Mouse (Mus musculus) CD8-positive naive resting alpha-beta T cell, adult 57 days (primary cell): ENCODE measurements around the gene Gm8251. TPM values are rescaled to one million over a fixed set of nuclear protein-coding genes. Genes with fewer than 3 reads are reported as not detected.

ENCODE experiments used
- total RNA-seq: library from RNA; stranded (reverse); gene quantifications from one replicate; pipeline ENCODE4 v1.2.4, GENCODE M21; 2023

Gm8251 gene
- total RNA-seq: 0.28 TPM

GRCm38 (mm10) chr1:44061836-44062235, at the start of gene Gm8251:
Gm8251 (minus strand) TSS chr1:44061936.

GRCm38 (mm10) chr1:44102259-44102717, 40.6 kb upstream of the Gm8251 start, which contains the start of gene Tex30:
Tex30 (minus strand) TSS chr1:44102441.

GRCm38 (mm10) chr1:44019934-44020333, 41.8 kb downstream of the Gm8251 start, which contains the start of gene Mettl21c:
Mettl21c (minus strand) TSS chr1:44020034.

Other genes starting within 250 kb of the Gm8251 start
- 10.7 TPM for gene Uxs1, start 234.1 kb downstream of the Gm8251 start, total RNA-seq
- 109 TPM for gene Tpp2, start 128.3 kb downstream of the Gm8251 start, total RNA-seq
- gene Mettl21c, start 41.9 kb downstream of the Gm8251 start, total RNA-seq: not detected
- 33.5 TPM for gene Tex30, start 40.5 kb upstream of the Gm8251 start, total RNA-seq
- gene Kdelc1, start 56.9 kb upstream of the Gm8251 start, total RNA-seq: 3.5 TPM
- gene Bivm, start 57.0 kb upstream of the Gm8251 start, total RNA-seq: 6.5 TPM
- gene Ercc5, start 85.8 kb upstream of the Gm8251 start, total RNA-seq: 28.5 TPM
- gene Mettl21e, start 157.0 kb upstream of the Gm8251 start, total RNA-seq: not detected